Mouse (Mus musculus) right cerebral cortex, postnatal 4 days (tissue): ENCODE measurements around the gene Ankrd10.

Experiments
- DNase-seq: peaks from one replicate; pipeline ENCODE4 v3.0.0-alpha.2; 2022

Gene Ankrd10

GRCm38 (mm10) chr8:11635611-11636081 lies at the start of gene Ankrd10:
Ankrd10 (minus strand) TSS chr8:11635757.
- peak; percentile 88 for DNase-seq

DNA sequence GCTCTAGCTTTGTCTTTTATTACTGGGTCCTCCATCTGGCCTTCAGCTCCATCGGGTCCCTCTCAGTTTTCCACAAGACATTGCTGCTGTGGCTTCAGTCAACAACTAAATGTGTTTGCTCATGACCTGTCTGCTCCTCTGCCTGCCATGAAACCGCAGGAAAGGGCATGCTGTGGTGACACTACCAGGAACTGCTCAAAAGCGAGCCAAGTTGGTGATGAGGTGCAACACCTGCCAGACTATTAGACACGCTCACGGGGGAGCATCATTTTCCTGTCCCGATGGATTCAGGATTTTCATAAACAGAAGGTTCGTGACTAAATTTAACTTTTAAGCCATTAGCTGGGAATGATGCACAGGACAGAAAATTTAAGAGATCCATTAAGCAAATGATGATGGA lies 49.0 kb upstream of the Ankrd10 start:
- DNase-seq = no peak

- DNase-seq = no peak
Observed at GRCm38 (mm10) chr8:11668308-11668707, 32.8 kb upstream of the Ankrd10 start.

- peak; percentile 6 for DNase-seq
Observed at GRCm38 (mm10) chr8:11666023-11666716, 30.6 kb upstream of the Ankrd10 start.

DNA sequence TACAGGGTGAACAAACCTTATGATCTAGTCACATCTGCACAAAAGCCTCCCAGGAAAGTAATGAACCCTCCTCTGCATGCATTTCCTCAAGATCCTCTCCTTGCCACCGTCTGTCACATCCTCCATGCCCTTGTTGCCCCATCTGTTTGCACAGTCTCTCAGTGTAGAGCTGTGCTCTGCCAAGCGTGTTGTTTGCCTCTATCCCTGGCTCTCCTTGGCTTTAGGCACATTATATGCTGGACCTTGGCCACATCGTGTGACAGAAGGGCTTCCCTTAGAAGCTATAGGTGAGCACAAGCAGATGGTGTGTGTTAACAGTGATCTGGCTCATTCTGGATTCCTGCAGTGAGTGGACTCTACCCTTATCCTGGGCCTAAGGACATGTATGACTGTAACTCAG lies 26.4 kb upstream of the Ankrd10 start:
- no peak for DNase-seq

DNA sequence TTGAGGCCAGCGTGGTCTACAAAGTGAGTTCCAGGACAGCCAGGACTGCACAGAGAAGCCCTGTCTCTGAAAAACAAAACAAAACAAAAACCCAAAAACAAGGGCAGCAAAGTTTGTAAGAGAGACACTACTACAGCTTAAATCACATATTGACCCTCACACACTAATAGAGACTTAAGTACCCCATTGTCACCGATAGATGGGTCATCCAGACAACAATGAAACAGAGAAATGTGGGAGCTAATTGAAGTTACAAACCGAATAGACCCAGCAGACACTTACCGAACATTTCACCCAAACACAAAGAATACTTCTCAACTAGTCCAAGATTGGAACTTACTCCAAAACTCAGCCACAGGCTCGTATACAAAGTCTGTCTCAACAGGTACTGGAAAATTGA lies 14.5 kb upstream of the Ankrd10 start:
- no peak for DNase-seq

GRCm38 (mm10) chr8:11643123-11643522 lies 7.6 kb upstream of the Ankrd10 start:
- peak; percentile 12 for DNase-seq

GRCm38 (mm10) chr8:11640606-11641005 lies 5.0 kb upstream of the Ankrd10 start:
- DNase-seq = no peak

GRCm38 (mm10) chr8:11637531-11637930 lies 2.0 kb upstream of the Ankrd10 start:
- no peak for DNase-seq

DNA sequence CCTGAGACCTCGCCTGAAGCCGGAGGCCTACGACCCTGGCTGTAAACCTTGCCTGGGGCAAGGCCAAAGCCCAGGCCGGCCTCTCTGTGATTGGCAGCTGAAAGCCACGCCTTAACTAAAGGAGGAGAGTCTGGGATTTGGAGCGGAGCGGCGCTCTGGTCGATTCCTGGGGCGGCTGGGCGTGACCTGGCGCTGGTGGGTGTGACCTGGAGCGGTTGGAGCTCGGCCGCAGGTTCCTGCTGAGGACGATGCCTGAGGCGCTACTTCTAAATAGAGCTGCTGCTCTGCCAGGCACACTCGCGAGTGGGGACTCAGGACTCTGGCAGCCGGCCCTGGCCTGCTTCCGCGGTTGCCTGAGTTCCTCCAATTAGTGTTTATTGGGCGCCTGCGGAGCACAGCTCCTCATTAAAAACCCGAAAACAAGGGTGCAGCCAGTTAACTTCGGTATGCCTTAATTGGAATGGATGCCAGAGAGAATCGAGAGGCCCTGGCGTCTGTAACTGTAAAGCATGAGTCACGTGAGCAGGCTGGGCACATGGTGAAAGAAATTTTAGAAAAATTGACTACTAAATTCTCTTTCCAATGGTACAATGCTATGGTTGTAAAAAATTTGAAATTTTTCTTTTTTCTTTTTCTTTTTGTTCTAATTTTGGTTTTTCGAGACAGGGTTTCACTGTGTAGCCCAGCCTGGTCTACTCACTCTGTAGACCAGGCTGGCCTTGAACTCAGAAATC lies 934 bp upstream of the Ankrd10 start:
- peak; percentile 73 for DNase-seq

DNA sequence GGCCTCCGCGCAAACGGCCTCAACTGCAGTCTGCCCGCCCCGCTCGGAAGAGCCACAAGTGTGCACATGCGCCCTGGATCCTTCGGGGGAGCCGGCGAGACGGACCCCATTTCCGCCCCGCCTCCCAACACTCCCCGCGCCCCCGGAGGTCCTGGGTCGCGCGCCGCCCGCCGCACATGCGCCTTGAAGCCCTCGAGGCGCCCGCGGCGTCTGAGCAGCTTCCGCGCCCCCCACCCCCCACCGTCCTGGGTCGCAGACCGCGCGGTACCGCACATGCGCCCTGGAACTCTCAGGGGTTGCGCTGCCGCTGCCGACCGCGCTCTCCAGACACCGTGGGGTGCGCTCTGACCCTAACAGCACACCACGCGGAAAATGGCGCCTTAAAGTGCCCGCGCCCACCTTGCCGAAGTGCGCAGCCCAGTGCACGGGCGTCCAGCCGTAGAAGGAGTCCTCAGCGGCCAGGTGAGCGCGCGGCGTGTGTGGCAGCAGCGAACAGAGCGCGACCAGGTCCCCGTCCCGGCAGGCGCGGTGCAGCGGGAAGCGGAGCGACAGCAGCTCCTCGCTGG lies 462 bp downstream of the Ankrd10 start:
- DNase-seq = peak; percentile 88

DNA sequence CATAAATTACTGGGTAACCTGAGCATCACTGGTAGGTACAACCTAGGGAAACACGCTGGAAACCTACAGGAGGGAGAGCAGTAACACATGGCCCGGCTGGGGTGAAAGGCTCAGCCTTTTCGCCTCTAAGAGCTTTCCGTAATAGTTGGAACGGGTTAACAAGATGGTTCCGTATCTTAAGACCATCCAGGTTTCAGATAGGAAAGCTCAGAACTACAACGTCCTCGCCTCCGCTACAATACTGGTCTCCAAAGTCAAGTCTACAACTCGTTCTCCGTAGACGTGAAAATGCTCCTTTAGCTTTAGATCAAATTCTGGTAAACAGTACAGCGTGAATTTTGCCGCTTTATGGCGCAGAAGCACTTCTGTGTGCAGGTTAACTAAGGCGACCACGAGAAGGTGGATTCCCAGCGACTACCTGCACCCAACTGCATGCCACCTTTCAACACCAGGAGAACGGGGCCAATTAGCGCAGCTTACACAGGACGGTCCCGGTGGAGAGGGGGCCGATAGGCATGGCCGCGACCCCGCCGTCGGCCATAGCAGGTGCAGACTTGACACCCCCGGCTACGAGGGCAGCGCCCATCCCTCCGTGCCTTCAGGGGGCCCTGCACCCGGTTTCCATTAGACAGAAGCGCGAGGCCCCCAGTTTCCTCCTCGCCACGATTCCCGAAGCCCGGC lies 1.1 kb downstream of the Ankrd10 start:
- no peak for DNase-seq

DNA sequence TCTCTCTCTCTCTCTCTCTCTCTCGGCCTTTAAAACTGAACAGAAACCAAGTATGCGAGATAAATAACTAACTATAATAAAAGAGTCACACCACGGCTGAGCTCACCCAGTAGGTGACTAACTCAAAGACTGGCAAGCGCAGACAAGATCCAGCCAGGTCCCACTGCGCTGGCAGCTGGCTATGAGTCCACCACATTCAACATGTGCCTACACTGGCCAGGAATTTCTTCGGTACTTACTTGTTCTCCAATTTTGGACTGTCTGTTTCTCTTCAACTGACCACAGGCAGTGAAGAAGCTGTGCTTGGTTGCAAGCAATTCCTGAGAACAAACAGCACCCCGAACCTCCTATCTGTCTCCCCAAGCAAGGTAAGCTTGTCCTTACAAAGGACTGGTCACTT lies 2.1 kb downstream of the Ankrd10 start:
- no peak for DNase-seq

DNA sequence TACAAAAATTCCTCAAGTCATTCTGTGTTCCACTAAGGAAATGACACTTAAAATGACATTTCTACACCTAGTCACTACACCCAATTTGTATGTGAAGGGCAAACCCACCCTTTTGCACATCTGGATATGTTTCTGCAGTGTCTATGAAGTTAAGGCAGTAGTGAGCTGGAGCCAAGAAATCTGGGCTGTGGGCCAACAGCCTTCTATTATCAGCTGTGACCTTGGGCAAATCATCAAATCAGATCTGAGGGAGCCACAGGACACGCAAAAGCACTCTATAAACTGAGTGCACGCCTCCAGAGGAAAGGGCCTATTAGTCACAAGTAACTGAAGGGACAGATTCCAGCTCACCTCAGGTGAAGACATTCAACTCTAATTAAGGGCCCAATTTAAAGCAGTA lies 3.2 kb downstream of the Ankrd10 start:
- peak; percentile 19 for DNase-seq

DNA sequence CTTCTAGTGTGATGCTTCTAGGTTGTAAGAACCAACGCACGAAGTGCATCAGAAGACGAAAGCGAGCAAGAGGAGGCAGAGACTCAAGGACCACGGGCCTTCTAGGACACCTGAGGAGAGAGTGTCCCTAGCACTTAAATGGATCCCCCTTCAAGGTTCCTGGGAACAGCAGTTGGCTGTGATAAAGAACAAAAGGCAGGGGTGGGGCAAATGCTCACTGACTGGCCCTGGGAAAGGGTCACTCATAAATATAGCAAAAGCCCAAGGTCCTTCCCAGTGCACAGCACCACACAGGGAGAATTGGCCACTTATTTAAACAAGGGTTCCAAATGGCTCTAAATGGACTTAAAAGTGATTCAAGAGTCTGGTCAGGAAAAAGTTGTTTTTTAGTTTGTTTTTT lies 6.4 kb downstream of the Ankrd10 start:
- DNase-seq = no peak

DNA sequence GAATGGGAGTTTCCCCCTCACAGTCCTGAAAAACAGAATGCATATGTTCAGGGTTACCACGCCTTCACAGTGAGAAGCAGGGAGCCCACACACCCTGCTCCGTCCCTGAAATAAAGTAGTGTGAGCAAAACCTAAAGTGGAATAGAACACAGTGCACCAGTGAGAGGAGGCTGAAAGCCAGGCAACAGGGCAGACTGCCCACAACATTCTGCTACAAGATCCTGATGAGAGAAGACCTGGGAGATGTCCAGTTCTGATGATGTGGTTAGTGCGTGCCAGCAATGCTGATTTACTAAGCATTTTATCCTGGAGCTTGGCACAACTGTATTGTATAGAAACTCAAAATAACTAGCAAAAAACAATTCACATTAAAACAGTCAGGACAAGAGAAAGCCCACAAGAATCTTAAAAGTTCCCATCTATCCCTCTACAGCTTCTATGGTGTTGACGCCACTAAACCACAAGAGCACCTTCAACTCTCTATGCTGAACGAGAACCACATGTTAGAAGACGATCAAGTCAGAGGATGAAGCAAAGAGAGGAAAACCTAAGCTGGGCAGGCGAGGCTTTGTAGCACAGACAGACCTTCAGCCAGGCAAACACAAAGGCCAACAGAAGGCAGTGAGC lies 6.9 kb downstream of the Ankrd10 start:
- DNase-seq = peak; percentile 14

- no peak for DNase-seq
Observed at GRCm38 (mm10) chr8:11627717-11628116, 7.8 kb downstream of the Ankrd10 start.

DNA sequence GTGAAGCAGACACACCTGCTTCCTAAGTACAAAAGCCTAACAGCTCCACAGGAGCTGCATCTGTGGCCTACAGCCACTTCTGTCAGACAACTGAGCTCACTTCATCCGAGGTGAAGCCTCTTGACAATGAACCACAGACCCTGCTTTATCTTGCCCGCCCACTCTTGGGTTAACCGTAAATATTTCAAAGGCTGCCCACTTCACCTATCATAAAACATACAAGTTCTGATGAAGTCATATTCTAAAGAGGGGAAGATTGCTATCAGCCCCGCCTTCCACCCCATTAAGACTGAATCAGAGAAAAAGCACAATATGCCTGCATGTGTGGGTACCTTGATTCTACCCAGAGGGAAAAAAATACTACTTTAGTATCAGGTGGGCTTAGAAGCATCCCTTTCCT lies 10.5 kb downstream of the Ankrd10 start:
- no peak for DNase-seq

DNA sequence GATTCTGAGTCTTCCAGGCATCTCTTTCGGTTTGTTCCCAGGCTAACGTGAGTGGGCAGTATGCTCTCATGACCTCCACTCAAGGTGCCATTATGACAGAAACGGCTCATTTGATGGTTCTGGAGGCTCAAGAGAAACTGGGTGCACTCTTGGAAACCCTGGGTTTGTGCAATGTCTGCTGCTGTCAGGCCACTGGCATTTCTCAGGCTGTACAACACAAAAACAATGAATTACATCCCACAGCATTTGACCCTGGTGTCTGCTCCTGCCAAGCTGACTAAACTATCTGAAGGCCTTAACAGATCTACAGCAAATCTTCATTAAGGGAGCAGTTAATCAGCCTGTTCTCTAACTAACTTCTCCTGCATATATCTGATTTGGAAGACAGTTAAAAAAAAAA lies 16.5 kb downstream of the Ankrd10 start:
- DNase-seq = no peak

DNA sequence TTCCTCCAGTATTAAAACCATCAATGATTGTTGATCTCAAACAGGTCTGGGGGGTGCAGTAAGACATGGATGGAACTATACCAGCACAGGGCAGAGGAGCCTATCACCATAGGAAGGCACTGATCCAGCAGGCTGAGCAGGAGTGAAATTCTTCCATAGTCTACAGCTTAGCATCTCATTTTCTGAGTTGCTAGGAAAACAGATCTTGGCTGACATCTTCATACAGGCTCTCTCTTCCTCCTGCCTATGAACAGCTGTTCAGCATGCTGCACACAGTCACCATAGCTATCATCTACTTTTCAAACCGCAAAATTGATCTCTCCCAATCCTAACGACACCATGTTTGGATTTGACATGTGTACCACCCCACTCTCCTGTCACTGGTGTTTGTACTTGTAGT lies 17.5 kb downstream of the Ankrd10 start:
- DNase-seq = no peak

GRCm38 (mm10) chr8:11616294-11616693 lies 19.3 kb downstream of the Ankrd10 start:
- peak; percentile 70 for DNase-seq

DNA sequence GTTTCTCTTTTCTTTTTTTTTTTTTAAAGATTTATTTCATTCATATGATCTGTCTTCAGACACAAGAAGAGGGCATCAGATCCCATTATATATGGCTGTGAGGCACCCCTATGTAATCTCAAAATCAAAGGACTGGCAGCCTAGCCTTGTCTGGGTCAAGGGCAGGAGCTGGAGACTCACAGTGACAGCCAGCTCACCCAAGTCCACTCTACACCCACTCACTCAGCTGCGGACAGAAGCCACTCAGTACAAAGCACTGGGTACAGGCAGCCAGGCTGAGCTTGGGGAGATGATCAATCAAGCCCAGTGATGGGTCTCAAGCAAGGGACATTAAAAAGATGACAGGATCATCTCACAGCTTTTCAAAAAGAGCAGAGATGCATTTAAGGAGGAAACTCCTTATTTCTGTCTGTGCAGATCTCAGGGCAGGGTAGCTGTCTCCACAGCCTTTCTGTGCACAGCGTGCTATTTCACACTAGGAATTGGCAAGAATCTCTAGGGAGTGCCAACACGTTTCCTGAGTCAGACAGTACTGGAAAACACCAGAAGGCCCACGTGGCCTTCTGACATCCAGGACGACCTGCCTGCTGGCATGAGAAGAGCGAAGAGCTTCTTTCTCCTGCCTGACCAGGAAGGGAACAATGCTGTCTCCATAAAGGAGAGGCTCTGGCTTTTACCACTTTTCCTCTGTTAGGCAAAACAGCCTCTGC lies 21.3 kb downstream of the Ankrd10 start:
- no peak for DNase-seq
